Mouse (Mus musculus) embryonic facial prominence, embryonic 13.5 days (tissue): Measurements from ENCODE around the gene Chid1. TPM values are rescaled to one million over a fixed set of nuclear protein-coding genes. Genes with fewer than 3 reads are reported as not detected.

Experiments
- ATAC-seq: fragments of 200-750 bp; cut with Nextera tagmentation; 2 replicates; pipeline ENCODE4 v1.8.0; 2017; ENCODE audit warnings: low read depth; ENCODE audit not compliant: insufficient number of reproducible peaks, insufficient read depth, low FRiP score, low TSS enrichment
- H3K27ac ChIP-seq: fragments of 300-500 bp; sonication (generic); 2 replicates; pipeline ENCODE4 v1.5.1; 2015; ENCODE audit warnings: moderate library complexity, mild to moderate bottlenecking, inconsistent platforms
- H3K27me3 ChIP-seq: fragments of 300-500 bp; sonication (generic); 2 replicates; pipeline ENCODE4 v1.6.1; 2015; ENCODE audit warnings: mild to moderate bottlenecking, inconsistent platforms
- H3K36me3 ChIP-seq: fragments of 300-500 bp; sonication (generic); 2 replicates; pipeline ENCODE4 v1.6.1; 2015; ENCODE audit warnings: mild to moderate bottlenecking, inconsistent platforms
- H3K4me1 ChIP-seq: fragments of 300-500 bp; sonication (generic); 2 replicates; pipeline ENCODE4 v1.6.1; 2015; ENCODE audit warnings: inconsistent platforms
- H3K4me2 ChIP-seq: fragments of 300-500 bp; sonication (generic); 2 replicates; pipeline ENCODE4 v1.6.1; 2015; ENCODE audit warnings: moderate library complexity, mild to moderate bottlenecking, inconsistent platforms
- H3K4me3 ChIP-seq: fragments of 300-500 bp; sonication (generic); 2 replicates; pipeline ENCODE4 v1.5.1; 2015; ENCODE audit warnings: mild to moderate bottlenecking, inconsistent platforms
- H3K9ac ChIP-seq: fragments of 300-500 bp; sonication (generic); 2 replicates; pipeline ENCODE4 v1.6.1; 2015; ENCODE audit warnings: mild to moderate bottlenecking, inconsistent platforms
- H3K9me3 ChIP-seq: fragments of 300-500 bp; sonication (generic); 2 replicates; pipeline ENCODE4 v1.6.1; 2016; ENCODE audit warnings: inconsistent platforms
- WGBS: fragments of 180-500 bp; shearing (Covaris S2); methylation state at CpG from one replicate; pipeline ENCODE4 v1.1.7; 2015; ENCODE audit warnings: mixed read lengths; 5-methylcytosine and 5-hydroxymethylcytosine counted together
- polyA plus RNA-seq: library from polyadenylated mRNA; unstranded; fragments of >200 nt; fragmentation: Nextera tagmentation; extraction: Ambion mirVana; gene quantifications from 2 replicates; pipeline ENCODE4 v1.2.1, GENCODE M21; 2015

Chid1 gene
- polyA plus RNA-seq, 1 experiment from 2014 or later: 40.5 TPM

GRCm38 (mm10) chr7:141482531-141483024 lies 57.1 kb downstream of the Chid1 start:
- H3K9ac ChIP-seq: peak overlapping the region; percentile 70
- peaks cover 40% of the 10 kb centered on the region for H3K27me3 ChIP-seq
- H3K36me3 ChIP-seq: no peaks in the 10 kb centered on the region
- H3K9me3 ChIP-seq: no peaks in the 10 kb centered on the region
- peak overlapping the region; percentile 99 for H3K4me2 ChIP-seq
- no peak overlapping the region for H3K27ac ChIP-seq
- H3K4me1 ChIP-seq: peaks cover 31% of the 10 kb centered on the region
- 9% methylated on average over 11 of the region's 11 CpGs for WGBS
- H3K4me3 ChIP-seq: peak overlapping the region; percentile 59
- ATAC-seq: no peak

- Histone ChIP-seq H3K27me3 (peaks cover 40% of the 10 kb centered on the region), H3K27ac (no peak overlapping the region)
Observed at GRCm38 (mm10) chr7:141481498-141482401, 57.9 kb downstream of the Chid1 start.

GRCm38 (mm10) chr7:141480842-141481497 lies 58.7 kb downstream of the Chid1 start:
- 0 out of 2 replicates have a peak, but pooled peaks have one; percentile 21 for ATAC-seq
- H3K4me2 ChIP-seq: peak overlapping the region; percentile 99
- 0 out of 2 replicates have a peak overlapping the region, but pooled peaks have one; percentile 70 for H3K9ac ChIP-seq
- WGBS: 9% methylated on average over 10 of the region's 10 CpGs
- peaks cover 47% of the 10 kb centered on the region for H3K4me1 ChIP-seq
- peak overlapping the region; percentile 59 for H3K4me3 ChIP-seq
- no peaks in the 10 kb centered on the region for H3K36me3 ChIP-seq
- H3K27me3 ChIP-seq: peaks cover 40% of the 10 kb centered on the region
- no peaks in the 10 kb centered on the region for H3K9me3 ChIP-seq
- H3K27ac ChIP-seq: no peak overlapping the region

More at GRCm38 (mm10) chr7:141481498-141482401, 57.9 kb downstream of the Chid1 start:
- under 1% methylated on average over 81 of the region's 81 CpGs for WGBS
- Histone ChIP-seq H3K36me3 (no peaks in the 10 kb centered on the region), H3K9ac (peak overlapping the region; percentile 70), H3K9me3 (no peaks in the 10 kb centered on the region), H3K4me3 (peak overlapping the region; percentile 59), H3K4me2 (peak overlapping the region; percentile 99), H3K4me1 (peaks cover 39% of the 10 kb centered on the region)
- ATAC-seq: no peak

- Histone ChIP-seq H3K4me3 (no peak overlapping the region), H3K4me2 (peak overlapping the region; percentile 86), H3K36me3 (no peaks in the 10 kb centered on the region), H3K9ac (peak overlapping the region; percentile 27; the same call in 1 of the 2 replicates), H3K27ac (peak overlapping the region; percentile 90), H3K9me3 (no peaks in the 10 kb centered on the region), H3K27me3 (peaks cover 25% of the 10 kb centered on the region), H3K4me1 (peaks cover 64% of the 10 kb centered on the region)
- no peak for ATAC-seq
- WGBS: 61% methylated on average over 5 of the region's 5 CpGs
Observed at GRCm38 (mm10) chr7:141478270-141478748, 61.3 kb downstream of the Chid1 start.

- Histone ChIP-seq H3K27me3 (peaks cover 19% of the 10 kb centered on the region), H3K9ac (peak overlapping the region; percentile 27; the same call in 1 of the 2 replicates), H3K4me3 (peak overlapping the region; percentile 78), H3K9me3 (no peaks in the 10 kb centered on the region), H3K4me1 (peaks cover 64% of the 10 kb centered on the region), H3K4me2 (peak overlapping the region; percentile 86), H3K36me3 (peaks cover 2% of the 10 kb centered on the region), H3K27ac (peak overlapping the region; percentile 90)
- ATAC-seq: no peak
- 41% methylated on average over 4 of the region's 4 CpGs for WGBS
Observed at GRCm38 (mm10) chr7:141477578-141478269, 61.9 kb downstream of the Chid1 start.

GRCm38 (mm10) chr7:141476981-141477370 lies 62.7 kb downstream of the Chid1 start:
- H3K4me2 ChIP-seq: peak overlapping the region; percentile 86
- ATAC-seq: no peak
- peak overlapping the region; percentile 90 for H3K27ac ChIP-seq
- H3K9ac ChIP-seq: peak overlapping the region; percentile 82; the same call in 1 of the 2 replicates
- H3K36me3 ChIP-seq: peaks cover 10% of the 10 kb centered on the region
- H3K9me3 ChIP-seq: no peaks in the 10 kb centered on the region
- WGBS: 14% methylated on average over 7 of the region's 7 CpGs
- H3K4me1 ChIP-seq: peaks cover 57% of the 10 kb centered on the region
- peaks cover 12% of the 10 kb centered on the region for H3K27me3 ChIP-seq
- H3K4me3 ChIP-seq: peak overlapping the region; percentile 78

GRCm38 (mm10) chr7:141476226-141476980 lies 63.3 kb downstream of the Chid1 start:
- ATAC-seq: peak; percentile 38; the same call in 1 of the 2 replicates
- 0% methylated on average over 10 of the region's 17 CpGs for WGBS
- peak overlapping the region; percentile 90 for H3K27ac ChIP-seq

GRCm38 (mm10) chr7:141475805-141476158 lies 63.9 kb downstream of the Chid1 start:
- Histone ChIP-seq H3K27ac (peak overlapping the region; percentile 90), H3K36me3 (peaks cover 18% of the 10 kb centered on the region), H3K4me3 (peak overlapping the region; percentile 78), H3K9me3 (no peaks in the 10 kb centered on the region), H3K9ac (peak overlapping the region; percentile 82), H3K27me3 (no peaks in the 10 kb centered on the region; the same call in 1 of the 2 replicates), H3K4me1 (peaks cover 46% of the 10 kb centered on the region), H3K4me2 (peak overlapping the region; percentile 86)
- WGBS: 1% methylated on average over 12 of the region's 12 CpGs
- ATAC-seq: no peak

More at GRCm38 (mm10) chr7:141476226-141476980, 63.3 kb downstream of the Chid1 start:
- H3K9ac ChIP-seq: peak overlapping the region; percentile 82
- H3K4me1 ChIP-seq: peaks cover 52% of the 10 kb centered on the region
- peak overlapping the region; percentile 78 for H3K4me3 ChIP-seq
- no peaks in the 10 kb centered on the region for H3K9me3 ChIP-seq
- peaks cover 12% of the 10 kb centered on the region for H3K36me3 ChIP-seq
- peaks cover 6% of the 10 kb centered on the region for H3K27me3 ChIP-seq
- H3K4me2 ChIP-seq: peak overlapping the region; percentile 86

GRCm38 (mm10) chr7:141475011-141475804 lies 64.4 kb downstream of the Chid1 start, which contains the start of the genes Polr2l and Tspan4:
TSS of gene Polr2l (minus strand) at chr7:141475132.
TSS of gene Tspan4 (plus strand) at chr7:141475240.
- under 1% methylated on average over 87 of the region's 87 CpGs for WGBS
- H3K4me2 ChIP-seq: peak within 1 kb of the TSS; percentile 86
- peak; percentile 74 for ATAC-seq
- H3K9me3 ChIP-seq: no peaks in the 10 kb centered on the region
- no peaks in the 10 kb centered on the region; the same call in 1 of the 2 replicates for H3K27me3 ChIP-seq
- H3K4me1 ChIP-seq: peaks cover 46% of the 10 kb centered on the region
- H3K4me3 ChIP-seq: peak within 1 kb of the TSS; percentile 78
- H3K36me3 ChIP-seq: peaks cover 24% of the 10 kb centered on the region
- peak within 1 kb of the TSS; percentile 82 for H3K9ac ChIP-seq
- peak within 1 kb of the TSS; percentile 90 for H3K27ac ChIP-seq

- Histone ChIP-seq H3K4me1 (peaks cover 57% of the 10 kb centered on the region), H3K9ac (peak overlapping the region; percentile 82), H3K27me3 (no peaks in the 10 kb centered on the region), H3K36me3 (peaks cover 34% of the 10 kb centered on the region), H3K4me2 (peak overlapping the region; percentile 86), H3K9me3 (no peaks in the 10 kb centered on the region), H3K4me3 (peak overlapping the region; percentile 78), H3K27ac (no peak overlapping the region)
- 10% methylated on average over 5 of the region's 5 CpGs for WGBS
- ATAC-seq: no peak
Observed at GRCm38 (mm10) chr7:141474160-141474559, 65.5 kb downstream of the Chid1 start.
